Mouse (Mus musculus): Measurements from ENCODE around the gene Slc30a5.
"Not testable (repeated sequence)": the region's sequence is repeated elsewhere in the genome, so short reads cannot be mapped to it uniquely, and the experiment has no call there.

The Slc30a5 gene

GRCm38 (mm10) chr13:100832741-100833639 lies at the start of gene Slc30a5:
Gene Slc30a5 (minus strand): TSS chr13:100833427.
- in situ Hi-C loops (cut with MboI, MseI) = no loop called here

DNA sequence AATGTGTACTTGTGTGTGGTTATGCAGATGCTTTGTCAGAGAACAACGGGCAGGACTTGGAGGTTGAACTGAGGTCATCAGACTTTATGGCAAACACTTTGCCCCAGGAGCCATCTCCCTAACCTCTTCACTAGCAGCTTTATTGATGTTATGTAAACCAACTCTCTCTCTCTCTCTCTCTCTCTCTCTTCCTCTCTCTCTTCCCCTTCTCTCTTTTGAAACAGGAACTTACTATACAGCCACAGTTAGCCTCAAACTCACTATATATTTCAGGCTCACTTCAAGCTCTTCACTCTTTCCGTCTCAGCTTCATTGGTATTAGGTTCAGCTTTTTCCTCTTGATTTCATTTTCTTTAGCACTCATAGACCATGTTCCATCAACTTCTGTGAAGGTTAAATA lies 48.7 kb upstream of the Slc30a5 start:
- in situ Hi-C loops (cut with MboI, MseI) = loop anchor here (25.0 kb wide), 1 partner anchor 1755 kb away; no protein-coding TSS in a partner anchor

DNA sequence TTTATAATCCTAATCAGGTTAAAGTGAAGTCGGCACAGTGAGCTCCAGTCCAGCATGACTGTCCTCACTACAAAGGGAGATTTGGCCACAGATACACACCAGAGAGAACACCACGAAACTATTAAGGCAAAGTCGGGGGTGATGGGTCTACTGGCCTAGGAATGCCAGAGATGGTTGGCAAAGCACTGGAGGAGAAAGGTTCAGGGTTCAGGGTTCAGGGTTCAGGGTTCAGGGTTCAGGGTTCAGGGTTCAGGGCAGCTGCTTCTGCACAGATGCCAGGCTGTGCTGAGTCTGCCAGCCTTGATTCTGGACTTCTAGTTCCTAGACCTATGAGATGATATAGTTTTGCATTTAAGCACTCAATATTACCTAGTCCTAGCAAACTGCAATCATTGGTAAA lies 46.6 kb upstream of the Slc30a5 start:
- in situ Hi-C loops (cut with MboI, MseI) = loop anchor here (25.0 kb wide), 1 partner anchor 1757 kb away; no protein-coding TSS in a partner anchor

DNA sequence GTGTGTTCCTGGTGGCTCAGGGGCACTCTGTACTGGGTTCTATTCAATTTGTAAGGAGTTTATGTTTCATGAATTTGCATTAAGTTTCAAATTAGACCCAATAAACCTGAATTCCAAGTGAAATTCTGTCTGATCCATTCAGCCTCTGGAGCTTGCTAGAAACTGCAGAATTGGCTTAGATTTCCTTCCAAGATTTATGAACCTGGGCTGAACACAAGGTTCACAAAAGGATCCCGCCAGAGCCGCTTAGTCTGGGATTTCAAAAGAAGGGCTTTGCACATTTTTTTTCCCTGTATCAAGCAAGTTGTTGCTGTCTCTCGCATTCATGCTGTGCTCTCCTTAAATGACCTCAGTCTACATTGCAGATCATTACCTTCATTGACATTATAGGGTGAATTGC lies 46.1 kb upstream of the Slc30a5 start:
- in situ Hi-C loops (cut with MboI, MseI) = loop anchor here (25.0 kb wide), 1 partner anchor 1758 kb away; no protein-coding TSS in a partner anchor

- in situ Hi-C loops (cut with MboI, MseI) = loop anchor here (25.0 kb wide), 1 partner anchor 1759 kb away; no protein-coding TSS in a partner anchor
Observed at GRCm38 (mm10) chr13:100878264-100878663, 45.0 kb upstream of the Slc30a5 start.

DNA sequence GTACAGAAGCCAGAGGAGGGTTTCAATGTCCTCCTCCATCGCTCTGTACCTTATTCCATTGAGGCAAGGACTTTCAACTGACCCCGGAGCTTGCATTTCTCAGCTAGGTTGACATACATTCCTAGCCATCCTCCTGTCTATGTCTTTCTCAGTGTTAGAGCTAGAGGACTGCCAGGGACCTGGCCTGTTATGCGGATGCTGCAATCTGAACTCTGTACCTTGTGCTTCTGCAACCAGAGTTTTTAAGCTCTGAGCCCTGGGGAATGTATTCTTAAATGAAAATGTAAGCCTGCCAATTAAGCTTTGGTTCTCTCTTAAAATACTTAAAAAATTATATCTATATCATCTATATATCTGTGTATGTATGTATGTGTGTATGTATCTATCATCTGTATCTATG lies 44.5 kb upstream of the Slc30a5 start:
- in situ Hi-C loops (cut with MboI, MseI) = loop anchor here (25.0 kb wide), 1 partner anchor 1760 kb away; no protein-coding TSS in a partner anchor

DNA sequence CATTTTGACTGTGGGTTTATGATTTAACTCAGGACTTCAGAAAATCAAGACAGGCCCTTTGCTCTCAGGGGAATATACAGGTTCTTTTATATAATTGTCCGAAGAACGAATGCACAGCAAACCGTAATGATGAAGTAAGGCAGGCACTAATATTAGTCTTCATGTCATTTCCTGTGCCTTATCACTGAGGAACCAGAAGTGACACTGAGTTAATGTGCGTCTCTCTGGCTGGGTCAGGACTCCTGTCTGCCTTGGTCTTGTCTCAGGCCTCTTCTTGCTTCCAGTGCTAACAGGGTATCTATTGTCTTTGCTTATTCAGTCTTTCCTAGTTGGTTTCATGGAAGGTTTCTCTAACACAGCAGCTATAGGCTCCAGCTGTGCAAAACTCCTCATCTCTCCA lies 41.9 kb upstream of the Slc30a5 start:
- in situ Hi-C loops (cut with MboI, MseI) = loop anchor here (25.0 kb wide), 1 partner anchor 1762 kb away; no protein-coding TSS in a partner anchor

DNA sequence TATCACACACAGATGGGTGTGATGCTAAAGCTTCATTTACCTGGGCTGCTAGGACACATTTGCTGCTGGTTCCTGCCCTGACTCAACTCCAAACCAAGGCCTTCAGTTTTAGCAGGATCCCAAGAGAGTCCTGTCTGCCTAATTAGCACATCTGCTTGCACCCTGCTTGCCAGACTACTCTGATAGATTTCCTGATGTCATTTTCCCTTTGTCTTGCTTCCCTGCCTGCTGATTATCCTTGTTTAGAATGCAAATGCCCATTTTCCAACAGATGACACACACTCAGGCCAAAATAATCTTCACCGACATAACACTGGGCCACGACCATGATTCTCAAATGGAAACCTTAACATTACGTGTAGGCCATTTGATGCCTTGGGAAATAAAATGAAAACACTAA lies 41.4 kb upstream of the Slc30a5 start:
- in situ Hi-C loops (cut with MboI, MseI) = no loop called here

GRCm38 (mm10) chr13:100873530-100873929 lies 40.3 kb upstream of the Slc30a5 start:
- in situ Hi-C loops (cut with MboI, MseI) = no loop called here

DNA sequence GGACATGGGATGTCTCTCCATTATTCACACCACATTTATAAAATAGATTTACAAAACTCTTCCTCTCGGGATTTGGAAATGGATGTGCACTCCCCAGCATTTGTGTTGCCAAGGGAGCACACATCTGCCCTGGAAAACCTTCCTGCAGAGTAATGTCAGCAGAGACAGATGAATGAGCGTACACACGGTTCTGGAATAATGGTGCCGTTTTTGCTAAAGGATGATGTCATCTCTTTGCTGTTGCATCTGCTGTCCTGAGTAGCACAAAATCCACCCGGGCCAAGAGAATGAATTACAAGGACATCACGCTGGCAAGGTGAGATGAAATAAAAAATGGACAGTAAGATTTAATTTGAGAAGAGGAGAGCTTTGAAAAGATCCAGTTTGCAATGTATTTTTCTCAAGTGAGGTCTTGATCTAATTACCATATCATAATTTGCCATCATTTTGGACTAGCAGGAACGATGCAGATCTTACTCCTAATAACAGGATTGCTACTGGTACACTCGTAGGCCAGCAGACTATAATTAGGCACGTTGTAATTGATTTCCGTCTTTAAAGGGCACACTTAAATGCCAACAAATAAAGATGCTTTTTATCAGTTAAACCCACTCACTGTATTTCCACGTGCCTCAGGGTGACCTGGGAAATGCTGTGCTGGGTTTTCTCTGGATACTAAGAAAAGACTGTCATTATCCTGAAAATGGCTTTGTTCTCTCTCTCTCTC lies 38.4 kb upstream of the Slc30a5 start:
- in situ Hi-C loops (cut with MboI, MseI) = no loop called here

DNA sequence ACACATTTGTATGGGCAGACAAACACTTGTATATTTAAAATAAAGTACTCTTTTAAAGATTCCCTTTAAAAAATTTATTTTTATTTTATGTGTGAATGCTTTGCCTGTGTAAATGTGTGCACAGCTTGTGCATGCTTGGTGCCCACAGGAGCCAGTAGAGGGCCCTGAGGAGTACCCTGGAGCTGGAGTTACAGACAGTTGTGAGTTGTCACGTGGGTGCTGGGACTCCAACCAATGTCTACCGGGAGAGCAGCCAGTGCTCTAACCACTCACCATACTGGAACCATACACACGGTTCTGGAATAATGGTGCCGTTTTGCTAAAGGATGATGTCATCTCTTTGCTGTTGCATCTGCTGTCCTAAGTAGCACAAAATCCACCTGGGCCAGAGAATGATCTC lies 36.6 kb upstream of the Slc30a5 start:
- in situ Hi-C loops (cut with MboI, MseI) = no loop called here

DNA sequence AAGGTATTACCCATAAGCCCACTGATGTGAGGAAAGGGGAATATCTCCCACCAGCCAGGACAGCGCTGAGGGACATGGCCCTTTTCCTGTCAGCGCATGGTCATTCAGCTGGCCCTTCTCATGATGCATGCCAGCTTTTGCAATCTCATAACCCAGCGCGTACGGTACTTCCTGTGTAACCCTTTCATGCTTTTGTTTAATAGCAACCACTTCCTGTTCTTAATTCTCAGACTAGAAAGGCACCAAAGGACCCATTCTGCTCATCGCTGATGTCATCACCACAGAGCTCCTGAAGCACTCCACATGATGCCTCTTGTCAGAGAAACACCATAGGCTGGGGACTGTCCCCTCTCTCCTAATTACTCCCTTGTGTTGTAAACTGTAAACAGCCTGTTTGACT lies 33.1 kb upstream of the Slc30a5 start:
- in situ Hi-C loops (cut with MboI, MseI) = no loop called here

DNA sequence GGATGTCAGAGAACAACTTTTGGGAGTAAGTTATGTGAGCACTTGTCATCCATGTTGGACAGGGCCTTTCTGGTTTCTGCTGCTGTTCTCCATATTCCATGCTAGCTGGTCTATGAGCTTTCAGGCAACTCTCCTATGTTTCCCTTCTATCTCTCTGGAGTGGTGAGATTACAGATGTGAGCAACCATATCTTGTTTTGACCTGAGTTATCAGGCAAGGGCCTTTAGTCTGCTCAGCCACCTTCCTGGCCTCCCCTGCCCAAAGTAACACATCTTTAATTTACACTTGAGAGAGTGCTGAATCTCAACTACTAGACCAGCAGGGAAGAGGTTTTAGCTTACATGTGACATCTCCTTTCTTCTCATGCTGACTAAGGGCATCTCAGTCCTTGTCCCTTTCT lies 32.5 kb upstream of the Slc30a5 start:
- in situ Hi-C loops (cut with MboI, MseI) = no loop called here

DNA sequence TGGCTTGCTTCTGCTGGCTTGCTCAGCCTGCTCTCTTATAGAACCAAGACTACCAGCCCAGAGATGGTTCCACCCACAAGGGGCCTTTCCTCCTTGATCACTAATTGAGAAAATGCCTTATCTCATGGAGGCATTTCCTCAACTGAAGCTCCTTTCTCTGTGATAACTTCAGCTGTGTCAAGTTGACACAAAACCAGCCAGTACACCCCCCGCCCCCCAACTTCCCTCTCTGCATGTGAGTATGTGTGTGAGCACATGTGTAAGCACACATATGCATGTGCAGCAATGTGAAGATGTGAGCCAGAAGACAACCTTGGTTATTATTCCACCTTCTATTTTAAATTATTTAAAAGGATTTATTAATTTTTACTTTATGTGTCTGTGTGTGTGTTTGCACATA lies 30.7 kb upstream of the Slc30a5 start:
- in situ Hi-C loops (cut with MboI, MseI) = not testable (repeated sequence)

DNA sequence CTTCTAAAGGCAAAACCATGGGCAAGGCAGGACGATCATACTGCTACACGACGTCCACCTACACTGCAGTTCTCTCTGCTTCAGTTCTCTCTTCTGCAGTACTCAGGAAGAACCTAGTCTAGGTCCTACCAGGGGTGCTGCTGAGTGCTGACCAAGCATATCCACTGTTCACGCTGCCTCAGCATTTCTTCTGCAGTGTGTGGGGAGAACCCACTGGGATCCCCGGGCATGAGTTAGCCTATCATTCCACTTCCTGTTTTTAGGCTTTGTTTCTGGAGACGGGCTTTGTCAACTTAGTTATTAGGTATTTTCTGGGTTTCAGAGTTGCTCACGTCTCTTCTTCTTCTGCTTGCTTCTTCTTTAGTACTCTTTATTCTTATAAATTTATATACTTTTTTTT lies 25.9 kb upstream of the Slc30a5 start:
- in situ Hi-C loops (cut with MboI, MseI) = no loop called here

DNA sequence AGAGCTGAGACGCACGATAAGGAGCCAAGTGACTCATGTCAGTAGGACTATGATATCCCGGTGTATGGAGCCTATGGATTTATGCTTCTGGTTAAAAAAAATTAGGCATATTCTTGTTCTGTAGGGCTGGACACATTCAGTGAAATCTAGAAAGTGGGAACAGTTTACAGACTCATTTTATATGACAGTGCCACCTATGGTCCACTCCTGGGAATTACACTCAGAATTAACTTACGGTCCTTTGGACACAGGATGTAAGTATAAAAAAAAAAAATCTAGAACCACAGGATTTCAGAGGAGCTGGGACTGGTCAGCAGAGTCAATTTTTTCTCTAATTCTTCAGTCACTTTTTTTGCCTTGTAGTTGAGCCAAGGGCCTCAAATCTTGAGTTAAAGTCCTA lies 20.9 kb upstream of the Slc30a5 start:
- in situ Hi-C loops (cut with MboI, MseI) = no loop called here

DNA sequence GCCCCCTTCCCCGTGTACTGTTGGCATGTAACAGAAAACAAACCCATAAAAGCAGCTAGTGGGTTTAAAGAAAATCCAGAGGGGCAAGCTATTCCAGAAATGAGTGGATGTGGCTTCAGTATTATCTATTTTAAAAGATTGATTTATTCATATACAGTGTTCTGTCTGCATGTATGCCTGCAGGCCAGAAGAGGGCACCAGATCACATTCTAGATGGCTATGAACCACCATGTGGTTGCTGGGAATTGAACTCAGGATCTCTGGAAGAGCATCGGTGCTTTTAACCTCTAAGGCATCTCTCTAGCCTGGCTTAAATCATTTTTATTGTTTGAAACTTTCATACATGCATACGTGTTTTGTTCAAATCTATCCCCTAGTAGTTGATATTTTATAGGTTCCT lies 19.9 kb upstream of the Slc30a5 start:
- in situ Hi-C loops (cut with MboI, MseI) = no loop called here

GRCm38 (mm10) chr13:100849137-100849536 lies 15.9 kb upstream of the Slc30a5 start:
- in situ Hi-C loops (cut with MboI, MseI) = no loop called here

GRCm38 (mm10) chr13:100846891-100847579 lies 13.8 kb upstream of the Slc30a5 start:
- in situ Hi-C loops (cut with MboI, MseI) = no loop called here

GRCm38 (mm10) chr13:100846254-100846653 lies 13.0 kb upstream of the Slc30a5 start:
- in situ Hi-C loops (cut with MboI, MseI) = no loop called here

GRCm38 (mm10) chr13:100843944-100844343 lies 10.7 kb upstream of the Slc30a5 start:
- in situ Hi-C loops (cut with MboI, MseI) = no loop called here
